Mouse (Mus musculus) frontal cortex, postnatal 36 days (tissue): Measurements from ENCODE around the gene Klhdc9.
"Not testable (repeated sequence)": the region's sequence is repeated elsewhere in the genome, so short reads cannot be mapped to it uniquely, and the experiment has no call there.

Source experiments
- DNase-seq, 2 experiments: peaks; one replicate each; pipeline ENCODE4 v3.0.0; 2022; ENCODE audit warnings: low spot score in 2 of 2

Klhdc9 gene

DNA sequence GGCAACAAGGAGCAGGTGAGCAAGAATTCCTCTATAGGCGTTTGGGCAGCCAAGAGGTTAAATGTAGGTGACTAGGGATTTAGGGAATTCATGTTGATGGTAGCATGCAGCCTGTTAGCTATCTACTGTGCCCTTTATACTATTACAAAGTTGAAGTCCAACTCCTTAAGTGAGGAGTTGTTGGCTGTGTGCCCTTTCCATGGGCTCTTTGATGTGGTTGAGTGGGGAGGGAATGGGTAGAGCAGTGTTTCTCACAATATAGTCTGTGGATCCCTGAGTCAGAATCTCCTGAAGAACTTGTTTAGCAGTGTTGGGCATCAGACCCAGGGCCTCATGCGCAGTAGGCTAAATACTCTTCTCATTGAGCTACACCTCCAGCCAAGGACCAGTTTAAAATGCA lies 3.8 kb downstream of the Klhdc9 start:
- no peak for DNase-seq

DNA sequence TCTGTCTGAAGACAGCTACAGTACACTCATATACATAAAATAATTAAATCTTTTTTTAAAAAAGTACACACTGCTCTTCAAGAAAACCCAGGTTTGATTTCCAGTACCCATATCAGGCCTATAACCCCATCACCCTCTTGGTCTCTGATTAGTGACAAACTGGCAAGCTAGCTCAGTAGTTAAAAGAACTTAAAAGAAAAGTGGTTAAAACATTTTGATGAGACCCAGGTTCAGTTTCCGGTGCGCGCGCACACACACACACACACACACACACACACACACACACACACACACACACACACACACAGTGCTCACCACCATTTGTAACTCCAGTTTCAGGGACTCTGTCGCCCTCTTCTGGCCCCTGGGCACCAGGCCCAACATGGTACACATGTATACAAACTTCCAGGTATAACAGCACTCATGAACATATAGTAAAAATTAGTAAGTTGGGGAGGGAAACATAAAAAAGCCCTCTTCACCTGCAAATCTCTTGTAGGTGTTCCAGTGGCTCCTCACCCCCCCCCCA lies 4.7 kb downstream of the Klhdc9 start:
- no peak for DNase-seq

DNA sequence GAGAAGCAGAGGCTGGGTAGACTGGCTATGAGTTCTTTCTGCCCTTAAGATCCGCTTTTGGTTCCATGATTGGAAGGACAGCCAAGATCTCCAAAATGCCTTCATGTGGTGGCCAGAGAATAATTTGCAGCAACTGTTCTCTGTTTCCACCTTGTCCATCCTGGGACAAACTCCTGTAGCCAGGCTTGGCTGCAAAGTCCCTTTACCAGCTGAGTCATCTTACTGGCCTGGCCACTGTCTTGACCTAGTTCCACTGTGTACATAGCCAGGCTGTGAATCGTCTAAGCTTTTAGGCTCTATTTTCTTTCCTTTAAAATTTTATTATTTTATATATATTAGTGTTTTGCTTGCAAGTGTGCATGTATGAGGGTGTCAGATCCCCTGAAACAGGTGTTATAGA lies 11.4 kb downstream of the Klhdc9 start:
- no peak for DNase-seq

DNA sequence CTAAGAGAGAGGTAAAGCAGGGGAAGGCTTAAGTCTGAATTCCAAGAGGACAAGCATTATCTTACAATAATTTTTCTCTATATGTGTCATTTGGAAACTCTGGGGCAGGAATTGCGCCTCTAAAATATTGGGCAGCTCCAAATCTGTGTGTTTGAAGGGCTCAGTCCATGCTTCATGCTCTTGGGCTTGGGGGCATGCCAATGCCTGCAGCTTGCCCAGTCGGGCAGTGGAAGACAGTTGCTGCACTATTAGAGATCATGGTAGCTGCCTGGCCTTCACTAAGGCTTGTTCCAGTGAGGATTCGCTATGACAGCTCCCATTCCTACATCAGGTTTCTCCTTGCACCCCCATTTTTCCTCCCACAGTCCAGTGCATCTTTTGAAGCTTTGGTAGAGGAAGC lies 11.9 kb downstream of the Klhdc9 start:
- no peak for DNase-seq

DNA sequence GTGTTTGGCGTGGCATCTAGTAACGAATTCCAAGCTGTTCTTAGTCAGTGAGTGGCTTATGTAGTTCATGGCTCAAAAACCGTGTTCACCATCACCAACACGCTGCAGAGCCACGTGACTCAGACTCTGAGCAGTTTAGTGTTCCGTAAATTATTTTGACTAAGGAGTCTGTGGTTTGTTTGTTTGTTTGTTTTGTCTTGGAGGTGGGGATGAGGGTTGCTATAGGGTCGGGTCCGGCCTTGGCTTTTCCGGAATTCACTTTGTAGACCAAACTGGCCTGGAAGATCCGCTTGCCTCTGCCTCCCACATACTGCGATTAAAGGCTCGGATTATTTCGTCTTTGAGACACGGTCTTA lies 14.5 kb downstream of the Klhdc9 start:
- DNase-seq = peak in 1 of 2 experiments; percentile 11

DNA sequence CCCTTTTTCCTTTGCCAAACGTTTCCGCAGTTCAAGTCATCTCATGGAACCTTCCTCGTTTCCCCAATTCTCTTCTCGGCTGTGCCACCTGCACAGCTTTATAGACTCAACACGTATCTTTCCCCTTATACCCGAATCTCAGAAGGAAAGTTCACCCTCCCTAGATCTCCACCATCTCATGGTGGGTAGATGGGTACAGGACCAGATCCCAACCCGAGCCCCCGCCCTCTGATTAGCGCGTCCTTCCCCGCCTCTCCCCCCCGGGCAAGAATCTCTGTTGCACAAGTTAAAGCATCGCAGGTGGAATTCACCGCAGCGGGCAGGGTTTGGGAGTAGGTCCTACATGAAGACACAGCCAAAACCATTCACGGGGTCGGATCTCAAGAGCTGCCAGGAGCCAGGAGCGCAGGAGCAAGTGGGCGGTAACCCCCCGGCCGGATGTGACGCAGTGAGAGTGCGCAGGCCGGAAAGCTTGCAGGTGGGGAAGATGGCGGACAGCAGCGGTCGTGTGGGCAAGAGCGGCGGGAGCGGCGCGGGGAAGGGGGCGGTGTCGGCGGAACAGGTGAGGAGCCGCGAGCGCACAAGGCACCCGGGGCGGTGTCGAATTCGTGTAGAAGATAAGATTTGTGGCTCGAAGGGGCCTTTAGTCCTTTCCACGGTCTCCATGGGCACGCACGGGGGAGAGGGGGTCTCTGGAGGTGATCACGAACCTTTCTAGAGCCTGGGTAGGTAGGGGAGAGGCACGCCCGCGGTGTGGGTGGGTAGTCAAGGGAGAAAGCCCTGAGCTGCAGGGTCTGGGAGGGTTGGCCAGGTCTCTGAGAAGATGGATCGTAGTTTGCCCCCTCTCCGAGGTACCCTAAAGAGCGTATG lies 15.1 kb downstream of the Klhdc9 start, which contains the start of the genes Nit1 and Pfdn2:
Gene Nit1 (minus strand): TSS at position 422 of the 870 bp plus-strand sequence.
Gene Pfdn2 (plus strand): TSS at position 446 of the 870 bp plus-strand sequence.
- peak; percentile 89 to 91 for DNase-seq

DNA sequence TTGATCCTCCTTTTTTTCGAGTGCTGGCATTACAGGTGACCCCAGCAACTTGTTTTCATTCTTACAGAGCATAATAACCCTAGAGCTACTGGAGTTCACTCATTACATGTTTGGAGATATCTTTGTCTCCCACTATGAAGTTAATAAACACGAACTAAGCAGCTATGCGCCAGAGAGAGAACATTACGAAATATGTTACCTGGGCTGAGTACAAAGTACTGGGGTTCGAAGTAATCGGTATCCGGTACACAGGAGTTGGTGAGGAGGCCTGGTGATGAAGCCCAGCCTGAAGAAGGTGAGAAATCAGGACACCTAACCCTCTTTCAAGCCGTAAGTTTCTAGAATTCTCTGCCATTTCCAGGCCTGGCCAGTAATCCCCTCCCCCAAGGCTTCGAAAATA lies 15.9 kb downstream of the Klhdc9 start:
- no peak for DNase-seq

DNA sequence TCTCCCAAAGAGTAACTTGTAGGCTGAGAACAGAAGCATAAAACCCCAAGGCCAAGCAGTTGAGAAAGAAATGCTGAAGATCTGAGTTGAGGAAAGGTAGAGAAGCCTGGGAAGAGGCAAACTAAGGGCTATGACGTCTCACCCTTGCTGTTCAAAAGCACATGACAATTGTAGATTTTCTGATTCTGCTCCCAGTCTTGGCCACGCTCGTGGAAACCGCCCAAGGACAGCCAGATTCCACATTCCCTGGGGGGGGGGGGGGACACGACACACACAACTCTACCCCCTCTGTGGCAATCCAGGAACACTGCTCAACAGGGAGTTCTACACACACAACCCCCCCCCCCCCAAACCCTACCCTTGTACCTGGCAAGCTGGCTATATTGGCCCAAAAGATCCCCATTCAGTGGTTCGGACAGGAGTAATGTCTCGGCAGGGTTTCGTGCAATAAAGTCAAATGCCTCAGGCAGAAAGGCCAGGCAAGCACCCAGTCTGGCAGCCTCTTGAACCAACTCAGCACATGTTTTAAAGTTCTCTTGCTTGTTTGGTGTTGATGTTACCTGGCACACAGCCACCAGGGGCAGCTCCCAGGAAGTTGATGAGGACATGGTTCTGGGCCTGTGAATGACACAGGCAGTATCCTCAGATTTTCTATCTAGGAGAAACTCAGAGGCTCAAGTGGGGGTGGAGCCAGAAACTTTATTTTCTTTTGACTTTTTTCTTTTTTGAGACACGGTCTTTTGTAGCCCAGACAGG lies 16.5 kb downstream of the Klhdc9 start:
- no peak for DNase-seq

DNA sequence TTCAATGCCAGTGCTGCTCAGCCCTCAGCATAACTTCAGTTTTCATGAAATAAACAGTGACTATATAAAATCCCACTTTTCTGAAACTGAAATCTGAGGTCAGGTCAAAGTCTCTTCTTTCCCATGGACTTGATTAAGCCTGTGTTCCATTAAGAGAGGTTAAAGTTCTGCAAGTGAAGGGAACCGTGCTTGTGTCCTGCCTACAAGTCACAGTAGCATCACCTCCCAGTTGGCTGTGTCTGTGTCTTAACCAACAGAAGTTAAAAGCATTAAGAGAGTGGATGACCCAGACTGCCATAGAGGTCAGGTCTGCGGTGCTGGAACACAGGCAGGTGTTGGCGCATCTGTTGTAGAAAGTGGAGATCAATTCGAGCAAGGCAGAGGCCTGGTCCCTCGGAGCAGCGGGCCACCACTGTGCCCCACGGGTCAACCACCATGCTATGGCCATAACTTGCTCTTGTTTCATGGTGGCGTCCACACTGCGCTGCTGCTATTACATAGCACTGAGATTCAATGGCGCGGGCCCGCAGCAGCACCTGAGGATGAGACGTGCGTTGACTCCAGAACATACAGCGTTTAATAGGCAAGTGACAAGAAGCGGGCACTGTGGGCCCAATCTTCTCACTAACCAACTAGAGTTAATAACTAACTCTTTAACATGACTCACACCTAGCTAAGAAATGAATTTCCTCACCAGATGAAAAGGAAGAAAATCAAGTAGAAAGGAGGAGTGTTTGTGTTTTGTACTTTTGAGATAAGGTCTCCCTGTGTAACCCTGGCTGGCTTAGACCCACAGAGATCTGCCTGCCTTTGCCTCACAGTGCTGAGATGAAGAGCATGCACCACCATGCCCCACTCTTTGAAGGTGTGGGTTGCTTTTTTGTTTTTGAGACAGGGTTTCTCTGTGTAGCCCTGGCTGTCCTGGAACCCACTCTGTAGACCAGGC lies 18.1 kb downstream of the Klhdc9 start:
- no peak for DNase-seq

DNA sequence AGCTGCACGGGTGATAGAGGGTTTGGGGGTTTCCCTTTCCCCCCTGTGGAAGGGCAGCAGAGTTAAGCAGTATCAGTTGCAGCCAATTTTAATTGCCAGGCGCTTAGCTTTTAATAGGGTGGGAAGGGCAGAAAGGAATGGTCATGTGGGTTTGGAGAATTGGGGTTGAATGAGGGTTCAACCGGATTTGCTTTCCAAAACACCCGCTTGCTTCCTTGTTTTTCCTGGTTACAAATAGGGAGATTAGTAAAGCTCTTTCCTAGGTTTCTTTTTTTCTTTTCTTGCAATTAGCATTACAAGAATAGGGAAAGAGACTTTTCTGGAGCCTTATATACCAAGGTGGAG lies 30.4 kb downstream of the Klhdc9 start:
- DNase-seq = peak in 1 of 2 experiments; percentile 28

DNA sequence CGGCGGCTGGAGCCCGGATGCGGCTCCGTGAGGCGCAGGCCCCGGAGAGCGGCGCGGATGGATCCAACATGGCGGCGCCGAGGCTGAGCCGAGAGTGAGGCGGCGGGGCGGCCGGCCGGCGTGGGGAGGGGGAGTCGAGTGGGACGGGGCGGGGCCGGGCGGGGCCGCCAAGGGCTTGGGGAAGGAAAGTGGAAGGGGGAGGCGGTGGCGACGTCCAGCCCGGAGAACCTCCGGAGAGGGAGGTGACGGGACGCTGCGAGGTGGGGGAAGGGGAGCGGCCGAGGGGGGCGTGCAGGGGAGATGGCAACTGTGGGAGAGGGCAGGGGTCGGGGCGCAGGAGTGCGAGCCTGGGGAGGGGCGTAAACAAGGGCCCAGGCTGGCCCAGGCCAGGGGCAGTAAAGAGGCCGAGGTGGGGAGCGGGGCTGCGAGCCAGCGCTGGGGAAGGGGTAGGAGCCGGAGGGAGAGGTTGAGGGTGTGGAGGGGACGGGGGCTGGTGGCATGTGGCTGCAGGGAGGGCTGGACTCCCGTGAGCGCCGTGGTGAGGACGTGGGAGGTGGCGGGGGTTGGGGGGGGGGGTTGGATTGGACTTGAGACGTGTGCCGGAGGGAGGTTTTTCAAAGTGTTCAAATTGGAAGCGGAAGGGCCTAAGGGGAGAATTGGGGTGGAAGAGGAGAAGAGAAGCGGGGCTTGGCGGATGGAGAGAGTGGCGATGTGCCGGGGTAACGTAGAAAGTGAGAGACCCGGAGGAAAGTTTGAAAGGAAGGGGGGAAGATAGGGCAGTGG lies 31.0 kb downstream of the Klhdc9 start:
- DNase-seq = peak in 1 of 2 experiments; percentile 33

DNA sequence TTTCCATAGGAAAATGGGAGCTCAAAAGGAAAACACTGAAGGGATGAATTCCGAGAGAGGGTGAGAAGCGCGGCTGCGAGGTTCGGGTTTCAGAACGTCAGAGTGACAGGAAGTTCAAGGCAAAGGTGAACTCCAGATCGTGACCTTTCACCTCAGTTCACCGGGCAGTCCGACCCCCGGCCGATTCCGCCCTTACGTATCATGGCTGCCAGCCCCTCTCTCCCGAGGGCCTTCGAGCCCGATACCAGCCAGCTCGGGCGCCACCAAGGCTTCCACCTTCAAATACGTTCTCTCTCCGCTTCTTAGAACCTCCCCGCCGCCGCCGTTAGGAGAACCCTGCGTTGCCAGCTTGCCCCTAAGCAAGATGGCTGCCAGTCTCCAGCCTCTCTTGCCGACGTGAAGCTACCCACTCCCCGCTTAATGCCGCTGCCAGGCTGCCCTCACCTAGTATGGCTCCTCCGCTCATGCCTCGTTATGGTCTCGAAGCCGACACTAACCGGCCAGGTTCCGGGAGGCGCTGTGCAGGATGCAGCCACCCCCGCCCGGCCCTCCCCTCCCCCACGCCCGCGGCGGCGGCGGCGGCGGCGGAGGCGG lies 31.7 kb downstream of the Klhdc9 start, which contains the start of gene Dedd:
Gene Dedd (plus strand): TSS at position 307 of the 594 bp plus-strand sequence.
- DNase-seq = peak; percentile 93 to 94

DNA sequence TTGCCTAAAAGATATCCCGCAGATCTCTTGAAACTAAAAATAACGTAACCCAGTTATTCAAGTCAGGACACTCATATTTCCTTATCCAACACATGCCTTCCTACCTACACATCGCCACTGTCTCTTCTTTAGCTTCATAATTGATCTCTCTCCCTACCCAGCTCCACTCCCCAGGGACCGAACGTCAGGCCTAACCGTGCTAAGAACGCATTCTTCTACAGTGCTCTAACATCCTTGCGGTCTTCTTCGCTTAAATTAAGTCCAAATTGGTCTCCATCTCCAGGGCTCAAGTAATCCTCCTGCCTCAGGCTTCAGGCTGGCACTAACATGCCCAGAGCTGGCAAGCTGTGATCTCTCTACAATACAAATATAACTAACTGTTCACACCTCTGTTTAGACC lies 32.4 kb downstream of the Klhdc9 start:
- no peak for DNase-seq

DNA sequence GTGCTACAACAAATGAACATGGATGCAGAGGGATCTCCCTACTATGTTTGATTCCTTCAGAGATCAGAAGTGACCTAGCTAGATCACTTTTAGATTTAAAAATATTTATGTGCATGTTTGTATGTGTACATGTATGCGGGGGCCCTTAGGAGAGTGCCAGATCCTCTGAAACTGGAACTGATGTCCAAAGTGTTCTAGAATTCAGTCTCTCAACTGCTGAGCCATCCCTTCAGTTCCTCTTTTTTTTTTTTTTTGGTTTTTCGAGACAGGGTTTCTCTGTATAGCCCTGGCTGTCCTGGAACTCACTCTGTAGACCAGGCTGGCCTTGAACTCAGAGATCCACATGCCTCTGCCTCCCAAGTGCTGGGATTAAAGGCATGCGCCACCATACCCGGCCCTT lies 34.0 kb downstream of the Klhdc9 start:
- DNase-seq = not testable (repeated sequence)

DNA sequence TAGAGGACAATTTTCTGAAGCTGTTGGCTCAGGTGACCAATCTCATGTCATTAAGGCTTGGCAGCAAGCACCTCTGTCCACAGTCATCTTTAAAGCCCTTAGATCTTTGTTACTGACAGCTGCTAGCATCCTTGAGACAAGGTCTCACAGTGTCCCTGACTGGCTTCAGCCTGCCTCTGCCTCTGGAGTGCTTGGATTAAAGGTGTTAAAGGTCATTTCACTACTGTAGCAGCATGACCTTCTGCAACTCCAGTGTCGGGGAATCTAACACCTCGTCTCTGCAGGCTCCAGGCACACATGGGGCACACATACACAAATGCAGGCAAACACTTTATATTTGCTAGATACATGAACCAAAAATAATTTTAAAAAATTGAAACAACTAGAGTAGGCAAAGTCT lies 35.0 kb downstream of the Klhdc9 start:
- DNase-seq = no peak

DNA sequence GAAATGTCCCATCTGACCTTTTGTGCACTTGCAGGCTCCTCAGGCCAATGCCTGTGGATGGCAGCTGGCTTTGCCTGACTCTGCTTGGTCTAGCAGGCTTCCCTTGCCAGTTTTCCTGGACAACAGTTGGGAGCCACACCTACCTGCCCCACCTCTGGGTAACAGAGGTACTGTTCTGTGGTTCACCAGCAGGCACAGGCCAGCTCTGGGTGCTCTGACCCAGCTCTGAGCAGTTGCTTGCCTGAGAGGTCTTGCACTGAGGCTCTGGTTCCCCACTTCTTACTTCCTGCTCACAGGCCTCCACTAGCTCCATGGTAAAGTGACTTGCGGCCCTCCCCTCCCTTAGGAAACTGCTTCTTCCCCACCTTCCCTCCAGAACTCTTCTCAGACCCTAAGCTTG lies 38.6 kb downstream of the Klhdc9 start:
- no peak for DNase-seq

DNA sequence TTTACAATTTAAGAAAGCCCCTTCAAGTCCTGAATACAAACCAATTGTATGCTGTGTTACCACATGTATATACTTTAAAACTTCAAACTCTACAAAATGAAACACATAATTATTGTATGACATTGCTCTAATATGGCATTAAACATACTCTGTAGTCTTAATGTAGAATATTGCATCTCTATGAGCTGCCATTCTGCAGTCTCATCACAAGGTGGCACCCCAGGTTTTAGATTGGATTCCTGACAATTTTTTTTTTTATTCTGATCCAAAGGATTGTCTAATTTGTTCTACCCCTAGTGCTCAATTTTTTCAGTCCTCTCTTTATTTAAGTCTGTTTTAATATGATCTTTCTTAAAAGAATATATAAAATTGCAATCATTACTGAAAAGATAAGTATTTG lies 39.2 kb downstream of the Klhdc9 start:
- no peak for DNase-seq

DNA sequence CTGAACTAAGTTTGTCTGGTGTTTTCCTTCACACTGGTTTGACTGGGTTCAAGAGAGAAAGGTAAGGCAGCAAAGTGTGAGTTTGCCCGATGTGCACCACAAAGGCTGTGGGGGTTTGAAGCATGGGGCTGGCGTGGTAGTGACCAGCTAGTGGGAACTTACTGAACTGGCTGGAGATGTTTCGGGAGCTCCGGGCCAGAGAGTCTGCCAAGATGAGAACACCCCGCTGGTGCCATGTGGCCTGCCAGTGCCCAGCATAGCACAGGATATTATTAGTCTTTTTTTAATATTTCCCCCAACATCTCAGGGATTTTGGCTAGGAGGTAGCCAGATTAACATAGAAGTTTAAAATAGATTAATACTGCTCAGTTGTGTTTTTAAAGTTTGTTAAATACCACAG lies 40.4 kb downstream of the Klhdc9 start:
- no peak for DNase-seq

DNA sequence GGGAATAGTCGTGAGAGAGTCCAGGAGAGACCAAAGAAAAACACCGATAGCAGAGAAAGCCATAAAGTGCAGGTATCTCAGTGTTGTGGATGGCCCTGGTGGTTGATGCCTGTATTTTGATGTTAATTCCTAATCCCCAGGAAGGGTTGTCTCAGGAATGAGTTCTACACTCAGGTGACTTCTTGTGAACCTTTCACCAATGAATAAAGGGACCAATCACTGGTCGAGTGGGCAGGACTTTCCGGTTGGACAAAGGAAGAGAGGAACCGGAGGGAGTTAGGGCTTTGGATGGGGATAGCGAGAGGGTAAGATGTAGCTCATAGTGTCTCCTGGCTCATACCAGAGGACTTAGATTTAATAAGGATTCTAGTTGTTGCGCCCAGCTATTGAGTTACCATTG lies 40.9 kb downstream of the Klhdc9 start:
- DNase-seq = no peak

DNA sequence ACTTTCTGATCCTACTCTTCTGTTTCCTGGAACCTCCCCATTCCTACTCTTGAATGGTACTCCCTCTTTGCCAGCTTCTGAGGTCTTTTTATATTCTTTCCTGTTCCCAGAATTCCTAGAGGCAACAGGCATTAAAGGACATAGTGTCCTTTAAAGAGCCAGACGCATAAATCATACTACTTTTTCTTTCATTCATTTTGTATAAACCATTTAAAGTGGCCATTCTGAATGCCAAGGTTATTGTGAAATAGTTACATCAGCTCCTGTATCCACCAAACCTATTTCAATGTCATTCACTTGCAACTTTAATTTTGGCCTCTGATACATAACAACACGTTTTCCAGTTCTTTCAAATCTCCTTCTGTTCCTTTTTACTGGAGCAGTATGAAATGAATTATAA lies 51.3 kb downstream of the Klhdc9 start:
- no peak for DNase-seq
